Mouse (Mus musculus): Measurements from ENCODE around the gene Ndufv3.

Ndufv3 gene

GRCm38 (mm10) chr17:31556253-31556652 lies 36.3 kb downstream of the Ndufv3 start:
- no peak for DNase-seq (ENCODE audit: low spot score in 2 of 2)

- DNase-seq (ENCODE audit: low spot score in 2 of 2): no peak
These were observed 37.4 kb downstream of the Ndufv3 start for GRCm38 (mm10) chr17:31557124-31557880.

- no peak for DNase-seq (ENCODE audit: low spot score in 2 of 2)
These were observed 38.1 kb downstream of the Ndufv3 start for GRCm38 (mm10) chr17:31557947-31558542.

GRCm38 (mm10) chr17:31559021-31559789 lies 39.3 kb downstream of the Ndufv3 start:
- DNase-seq (ENCODE audit: low spot score in 2 of 2): no peak

GRCm38 (mm10) chr17:31563632-31564014 lies 43.7 kb downstream of the Ndufv3 start:
- peak; percentile 33 to 41 for DNase-seq (ENCODE audit: low spot score in 2 of 2)

GRCm38 (mm10) chr17:31564015-31564857 lies 44.3 kb downstream of the Ndufv3 start, which contains the start of gene Pknox1:
Gene Pknox1 (plus strand): TSS chr17:31564734.
- DNase-seq (ENCODE audit: low spot score in 2 of 2): peak; percentile 98 to 99

- no peak for DNase-seq (ENCODE audit: low spot score in 2 of 2)
These were observed 44.9 kb downstream of the Ndufv3 start for GRCm38 (mm10) chr17:31564858-31565140.

GRCm38 (mm10) chr17:31565141-31566056 lies 45.5 kb downstream of the Ndufv3 start:
- peak; percentile 45 to 47 for DNase-seq (ENCODE audit: low spot score in 2 of 2)

GRCm38 (mm10) chr17:31566276-31566675 lies 46.4 kb downstream of the Ndufv3 start:
- no peak for DNase-seq (ENCODE audit: low spot score in 2 of 2)

- DNase-seq (ENCODE audit: low spot score in 2 of 2): no peak
These were observed 49.8 kb downstream of the Ndufv3 start for GRCm38 (mm10) chr17:31569756-31570155.

- DNase-seq (ENCODE audit: low spot score in 2 of 2): peak in 1 of 2 experiments; percentile 60
These were observed 50.5 kb downstream of the Ndufv3 start for GRCm38 (mm10) chr17:31570321-31570925.

GRCm38 (mm10) chr17:31571689-31572088 lies 51.8 kb downstream of the Ndufv3 start:
- no peak for DNase-seq (ENCODE audit: low spot score in 2 of 2)

- DNase-seq (ENCODE audit: low spot score in 2 of 2): no peak
These were observed 54.7 kb downstream of the Ndufv3 start for GRCm38 (mm10) chr17:31574662-31575061.

- DNase-seq (ENCODE audit: low spot score in 2 of 2): no peak
These were observed 56.7 kb downstream of the Ndufv3 start for GRCm38 (mm10) chr17:31576394-31577175.

- DNase-seq (ENCODE audit: low spot score in 2 of 2): peak in 1 of 2 experiments; percentile 24
These were observed 60.4 kb downstream of the Ndufv3 start for GRCm38 (mm10) chr17:31580344-31580743.

Measured in frontal cortex, postnatal 36 days (tissue).